Mouse (Mus musculus) mouse embryonic stem cell (cell line): ENCODE results near the gene Tlnrd1.

ENCODE experiments used
- in situ Hi-C, 2 experiments: fragments of 300-500 bp; cut with MboI; formaldehyde crosslinking; loops; 1 replicate in 1 of 2; 3 replicates in 1 of 2; pipeline ENCODE4 v1.14.3; 2019 to 2020; ENCODE audit warnings: low sequenced_read_pairs in 2 of 2, low pct_unique_long_range_greater_than_20kb in 1 of 2, mixed read lengths in 1 of 2; ENCODE audit not compliant: unreplicated experiment in 1 of 2

Gene Tlnrd1

GRCm38 (mm10) chr7:83884021-83884658 lies at the start of gene Tlnrd1, which contains the start of gene Mesd:
TSS of gene Tlnrd1 (minus strand) at chr7:83884305.
TSS of gene Mesd (plus strand) at chr7:83884466.
- in situ Hi-C loops = no loop called here

DNA sequence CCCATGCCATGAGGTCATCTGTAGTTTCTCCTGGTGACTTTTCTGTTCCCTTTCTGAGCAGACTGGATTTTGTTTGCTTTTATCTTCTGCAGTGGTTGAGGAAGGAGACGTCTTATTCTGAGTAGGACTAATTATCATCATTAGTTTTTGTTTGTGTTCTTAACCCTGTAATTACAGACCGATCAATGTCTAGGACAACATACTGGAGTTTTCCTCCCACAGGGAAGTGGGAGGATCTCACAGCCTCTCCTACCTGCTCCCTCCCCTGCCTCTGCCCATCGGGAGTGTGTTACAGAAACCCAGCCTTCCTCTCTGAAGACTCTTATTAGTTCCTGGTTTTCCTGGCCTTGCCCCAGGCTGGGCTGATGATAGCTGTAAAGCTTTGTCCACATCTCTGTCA lies 37.5 kb upstream of the Tlnrd1 start:
- in situ Hi-C loops = no loop called here

GRCm38 (mm10) chr7:83920241-83920640 lies 36.1 kb upstream of the Tlnrd1 start:
- in situ Hi-C loops = no loop called here

DNA sequence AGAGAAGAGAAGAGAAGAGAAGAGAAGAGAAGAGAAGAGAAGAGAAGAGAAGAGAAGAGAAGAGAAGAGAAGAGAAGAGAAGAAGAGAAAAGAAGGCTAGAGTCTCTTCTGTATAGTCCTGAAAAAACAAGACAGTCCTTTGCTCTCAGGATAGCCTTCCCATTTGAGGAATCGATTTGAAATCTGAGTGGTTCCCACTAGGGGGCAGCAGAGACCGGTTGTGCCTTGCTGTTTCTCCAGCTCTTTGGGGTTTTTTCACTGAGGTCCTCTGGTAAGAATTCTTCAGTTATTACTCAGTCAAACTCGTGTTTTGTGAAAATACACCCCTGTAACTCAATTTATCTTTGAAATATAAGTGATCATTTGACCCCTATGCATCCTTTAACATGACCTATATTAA lies 30.5 kb upstream of the Tlnrd1 start:
- in situ Hi-C loops = loop anchor here (5.0 to 10.0 kb wide), 3 partner anchors 173 to 363 kb away; partner anchors contain the start of gene Cemip (in 1 of the 2)

GRCm38 (mm10) chr7:83913995-83914394 lies 29.9 kb upstream of the Tlnrd1 start:
- in situ Hi-C loops = loop anchor here (5.0 to 10.0 kb wide), 3 partner anchors 173 to 363 kb away; partner anchors contain the start of gene Cemip (in 1 of the 2)

DNA sequence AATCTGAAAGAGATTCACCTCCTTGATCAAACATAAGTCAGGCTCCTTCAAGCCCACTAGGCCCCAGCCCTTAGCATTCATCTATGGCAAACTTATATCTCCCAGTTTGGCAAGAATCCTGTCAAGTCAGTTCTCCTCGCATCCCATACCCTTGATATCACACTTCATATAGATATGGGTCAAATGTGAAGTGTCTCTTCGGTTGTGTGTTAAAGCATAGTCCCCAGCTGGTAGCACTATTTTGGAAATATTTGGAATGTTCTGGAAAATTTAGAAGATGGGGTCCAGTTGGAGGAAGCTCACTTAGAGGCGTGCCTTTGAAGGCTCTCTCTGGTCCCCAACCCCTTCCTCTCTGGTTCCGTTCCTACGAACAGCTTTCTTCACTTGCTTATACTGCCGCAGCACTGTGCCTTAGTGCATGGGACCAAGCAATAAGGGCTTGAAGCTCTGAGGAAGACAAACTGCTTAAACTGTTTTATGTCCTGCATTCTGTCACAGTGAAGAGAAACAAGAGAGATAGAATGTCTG lies 29.4 kb upstream of the Tlnrd1 start:
- in situ Hi-C loops = loop anchor here (5.0 to 10.0 kb wide), 3 partner anchors 174 to 364 kb away; partner anchors contain the start of gene Cemip (in 1 of the 2)

GRCm38 (mm10) chr7:83911909-83912308 lies 27.8 kb upstream of the Tlnrd1 start:
- in situ Hi-C loops = loop anchor here (5.0 to 10.0 kb wide), 3 partner anchors 175 to 365 kb away; partner anchors contain the start of gene Cemip (in 1 of the 2)

DNA sequence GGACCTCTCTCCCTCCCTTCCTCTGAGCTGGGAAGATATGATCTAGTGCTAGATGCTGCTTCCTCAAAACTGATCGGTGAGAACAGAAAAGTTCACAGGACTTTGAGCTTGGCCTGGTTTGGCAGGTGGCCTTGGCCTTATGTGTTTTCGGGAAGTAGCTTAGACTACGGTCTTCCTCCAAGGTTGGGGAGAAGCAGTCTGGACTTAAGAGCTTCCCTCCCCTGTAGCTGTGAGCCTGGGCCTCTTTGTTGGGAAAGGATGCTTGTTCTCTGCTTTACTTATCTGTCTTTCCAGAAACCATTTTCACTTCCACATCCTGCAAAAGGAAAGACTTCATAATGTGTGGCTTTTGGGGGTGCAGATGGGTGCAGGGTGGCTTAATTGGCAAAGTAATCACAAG lies 20.7 kb upstream of the Tlnrd1 start:
- in situ Hi-C loops = no loop called here

GRCm38 (mm10) chr7:83902296-83903145 lies 18.4 kb upstream of the Tlnrd1 start:
- in situ Hi-C loops = no loop called here

DNA sequence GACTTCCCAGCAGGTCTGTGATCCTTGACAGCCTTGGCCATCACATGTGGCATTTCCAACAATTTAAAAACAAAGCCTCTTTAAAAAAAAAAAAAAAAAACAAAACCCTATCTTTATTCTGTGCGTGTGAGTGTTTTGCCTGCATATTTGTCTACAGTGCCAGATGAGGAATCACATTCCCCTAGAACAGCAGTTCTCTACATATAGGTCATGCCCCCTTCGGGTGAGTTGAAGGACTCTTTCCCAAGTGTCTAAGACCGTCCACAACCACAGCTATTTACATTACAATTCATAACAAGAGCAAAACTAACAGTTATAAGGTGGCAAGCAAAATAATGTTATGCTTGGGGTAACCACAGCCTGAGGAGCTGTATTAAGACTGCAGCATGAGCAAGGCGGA lies 17.3 kb upstream of the Tlnrd1 start:
- in situ Hi-C loops = no loop called here

DNA sequence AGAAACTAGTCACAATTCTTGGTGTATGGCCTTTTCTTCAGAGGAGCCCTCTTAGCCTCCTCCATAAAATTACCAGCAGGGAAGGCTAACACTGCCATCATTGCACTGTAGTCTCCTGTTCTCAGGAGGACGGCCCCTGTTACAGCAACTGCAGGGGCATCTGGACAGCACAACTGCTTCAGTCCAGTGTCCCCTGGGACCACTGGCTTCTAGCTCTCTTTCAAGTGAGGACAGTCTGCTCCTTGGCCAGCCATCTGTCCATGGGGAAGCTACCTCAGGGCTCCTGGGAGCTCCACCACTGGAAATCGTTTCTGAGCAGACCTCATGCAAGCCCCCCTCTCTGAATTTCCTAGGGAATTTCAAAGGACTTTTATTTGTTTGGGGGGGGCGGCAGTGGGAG lies 16.4 kb upstream of the Tlnrd1 start:
- in situ Hi-C loops = no loop called here

GRCm38 (mm10) chr7:83898267-83898666 lies 14.2 kb upstream of the Tlnrd1 start:
- in situ Hi-C loops = no loop called here

GRCm38 (mm10) chr7:83896077-83896740 lies 12.1 kb upstream of the Tlnrd1 start:
- in situ Hi-C loops = no loop called here

GRCm38 (mm10) chr7:83894348-83894747 lies 10.2 kb upstream of the Tlnrd1 start:
- in situ Hi-C loops = no loop called here

DNA sequence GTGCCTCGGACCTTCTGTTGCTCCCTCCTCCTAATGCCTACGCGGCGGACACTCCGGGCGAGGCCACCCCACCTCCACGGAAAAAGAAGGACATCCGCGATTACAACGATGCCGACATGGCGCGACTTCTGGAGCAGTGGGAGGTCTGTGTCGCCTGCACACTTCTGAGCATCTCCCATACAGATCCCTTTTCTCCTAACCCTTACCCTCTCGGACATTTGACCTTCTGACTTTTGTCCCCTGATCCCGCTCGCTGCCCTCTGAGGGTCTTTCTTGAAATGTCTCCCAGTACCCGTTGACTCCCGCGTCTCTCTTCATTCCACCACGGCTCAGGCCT lies 8.2 kb upstream of the Tlnrd1 start:
- in situ Hi-C loops = no loop called here

DNA sequence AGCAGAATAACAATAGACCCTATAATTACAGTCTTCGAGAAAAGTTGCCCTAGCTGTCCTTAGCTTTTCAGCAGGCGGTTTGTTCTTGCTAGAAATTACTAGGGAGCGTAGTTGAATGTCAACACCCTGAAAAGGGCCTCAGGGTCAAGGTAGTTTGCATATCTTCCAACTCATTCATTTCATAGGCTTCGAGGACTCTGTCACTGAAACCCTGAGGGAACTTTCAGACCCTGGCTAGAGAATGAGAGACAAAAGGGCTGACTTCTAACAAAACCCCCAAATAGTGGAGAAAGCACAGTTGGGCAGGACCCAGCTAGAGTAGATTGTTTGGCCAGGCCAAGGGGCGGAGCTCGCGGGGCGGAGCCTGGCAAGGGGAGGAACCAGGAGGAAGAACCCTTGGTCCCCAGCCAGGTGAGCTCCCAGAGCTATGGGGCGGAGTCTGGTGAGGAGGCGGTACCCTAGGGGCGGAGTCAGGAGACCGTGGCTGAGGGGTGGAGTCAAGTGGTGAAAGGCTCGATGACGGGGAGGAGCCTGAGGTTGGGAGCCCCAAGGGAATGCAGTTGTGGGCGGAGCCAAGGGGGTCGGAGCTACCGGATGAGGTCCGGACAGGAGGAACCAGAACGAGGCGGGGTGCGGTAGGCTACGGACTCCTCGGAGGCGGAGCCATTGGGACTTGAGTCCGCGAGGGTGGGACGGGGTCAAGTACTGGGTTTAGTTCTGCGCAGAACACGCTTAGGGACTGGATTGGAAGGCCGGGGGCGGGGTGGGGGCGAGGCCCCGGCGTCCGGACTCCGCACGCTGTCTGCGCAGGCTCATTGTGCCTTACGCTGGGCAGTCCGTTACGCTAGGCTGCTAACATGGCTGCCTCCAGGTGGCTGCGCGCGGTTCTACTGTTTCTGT lies 7.6 kb upstream of the Tlnrd1 start:
- in situ Hi-C loops = no loop called here

DNA sequence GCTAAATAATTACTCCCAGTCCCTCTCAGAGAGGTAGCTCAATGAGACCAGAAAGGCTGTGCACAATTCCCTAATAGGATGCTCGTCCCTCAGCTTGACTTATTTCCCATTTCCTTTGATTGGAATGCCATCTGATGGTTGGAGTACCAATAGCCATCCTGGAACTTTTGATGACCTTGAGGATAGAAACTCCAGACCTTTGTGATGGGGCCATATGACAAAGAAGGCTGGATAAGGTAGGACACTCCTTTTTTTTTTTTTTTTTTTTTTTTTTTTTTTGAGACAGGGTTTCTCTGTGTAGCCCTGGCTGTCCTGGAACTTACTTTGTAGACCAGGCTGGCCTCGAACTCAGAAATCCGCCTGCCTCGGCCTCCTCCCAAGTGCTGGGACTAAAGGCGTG lies 5.8 kb upstream of the Tlnrd1 start:
- in situ Hi-C loops = loop anchor here in 1 of 2 experiments (5.0 kb wide), 1 partner anchor 118 kb away; no protein-coding TSS in a partner anchor

GRCm38 (mm10) chr7:83889383-83889782 lies 5.3 kb upstream of the Tlnrd1 start:
- in situ Hi-C loops = loop anchor here in 1 of 2 experiments (5.0 kb wide), 1 partner anchor 117 kb away; no protein-coding TSS in a partner anchor
